Mouse (Mus musculus): ENCODE measurements at regions not wholly inside any gene's neighbourhood (a gene's known extent, or its start where the extent isn't known, plus 50 kb on each side); places are given as distances from the start of the nearest gene placed in this dataset.
"Not testable (repeated sequence)": the region's sequence is repeated elsewhere in the genome, so short reads cannot be mapped to it uniquely, and the experiment has no call there.

GRCm38 (mm10) chr9:41451738-41452137 is 290.2 kb upstream of the Ubash3b start:
- no peak for DNase-seq (ENCODE audit: low read depth, low spot score)

DNA sequence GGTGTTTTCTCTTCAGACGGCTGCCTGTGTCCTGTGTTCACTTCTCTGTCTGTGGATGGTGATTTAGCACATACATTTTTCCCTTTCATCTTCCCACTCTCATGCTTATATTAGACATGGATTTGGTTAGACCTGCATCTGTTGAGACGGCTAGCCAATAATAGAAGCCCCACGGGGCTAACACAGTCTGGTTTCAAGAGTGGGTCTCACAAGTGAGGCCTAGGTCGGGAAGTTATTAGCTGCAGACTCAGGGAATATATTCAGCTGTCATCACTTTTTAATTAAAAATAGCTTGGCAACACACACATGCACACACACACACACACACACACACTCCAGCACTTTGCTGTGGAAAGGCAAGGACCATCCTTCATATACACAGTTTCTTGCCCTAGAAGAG is 287.7 kb upstream of the Ubash3b start:
- no peak for DNase-seq (ENCODE audit: low read depth, low spot score)

DNA sequence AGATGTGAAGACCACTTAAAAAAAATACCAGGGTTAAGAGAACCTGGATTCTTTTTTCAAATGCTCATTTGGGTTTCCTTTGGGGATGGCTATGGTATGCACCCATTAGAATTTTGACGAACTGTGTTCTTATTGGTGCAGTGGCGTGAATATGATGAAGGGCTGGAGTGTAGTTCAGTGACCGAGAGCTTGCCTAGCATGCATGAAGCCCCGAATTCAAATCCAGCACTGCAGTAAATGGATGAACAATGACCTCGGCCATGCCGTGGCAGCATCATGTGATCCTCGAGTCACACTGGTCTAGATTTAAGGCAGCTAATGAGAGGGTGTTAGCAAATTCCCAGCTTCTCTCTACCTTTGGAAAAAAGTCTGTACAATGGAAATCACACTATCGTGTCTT is 286.4 kb upstream of the Ubash3b start:
- DNase-seq (ENCODE audit: low read depth, low spot score): no peak

DNA sequence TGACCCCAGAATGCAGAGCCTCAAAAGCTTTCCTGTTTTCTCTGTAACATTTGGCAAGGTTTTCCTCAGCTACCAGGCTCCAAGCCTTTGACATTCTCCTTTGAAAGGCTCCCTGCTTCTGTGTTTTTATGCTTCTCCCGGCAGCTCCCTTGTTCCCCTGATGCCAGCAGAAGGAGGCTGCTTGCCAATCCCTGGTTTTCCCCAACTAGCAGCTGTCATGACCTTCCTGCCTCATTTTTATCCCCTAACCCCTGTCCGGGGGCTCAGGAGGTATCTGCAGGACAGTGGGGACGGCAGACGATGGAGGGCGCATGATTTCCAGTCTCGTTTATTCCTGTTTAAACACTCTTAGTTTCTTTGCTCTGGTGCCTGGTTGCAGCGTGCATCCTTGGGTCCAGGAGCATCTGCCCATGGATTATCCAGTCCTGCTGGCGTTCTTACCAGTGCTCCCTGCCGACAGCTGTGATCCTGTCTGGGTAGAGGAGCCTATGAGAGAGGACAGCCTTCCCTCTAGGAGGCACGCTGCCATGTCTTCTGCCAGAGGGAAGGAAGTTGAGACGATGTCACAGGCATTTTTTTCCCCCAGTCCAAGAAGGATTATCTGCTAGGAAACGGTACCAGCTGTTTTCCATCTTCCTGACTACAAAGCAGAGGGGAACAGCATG is 285.8 kb upstream of the Ubash3b start:
- no peak for DNase-seq (ENCODE audit: low read depth, low spot score)

GRCm38 (mm10) chr9:41446431-41447203 is 285.1 kb upstream of the Ubash3b start:
- DNase-seq (ENCODE audit: low read depth, low spot score): no peak

GRCm38 (mm10) chr9:41442418-41442817 is 280.9 kb upstream of the Ubash3b start:
- no peak for DNase-seq (ENCODE audit: low read depth, low spot score)

DNA sequence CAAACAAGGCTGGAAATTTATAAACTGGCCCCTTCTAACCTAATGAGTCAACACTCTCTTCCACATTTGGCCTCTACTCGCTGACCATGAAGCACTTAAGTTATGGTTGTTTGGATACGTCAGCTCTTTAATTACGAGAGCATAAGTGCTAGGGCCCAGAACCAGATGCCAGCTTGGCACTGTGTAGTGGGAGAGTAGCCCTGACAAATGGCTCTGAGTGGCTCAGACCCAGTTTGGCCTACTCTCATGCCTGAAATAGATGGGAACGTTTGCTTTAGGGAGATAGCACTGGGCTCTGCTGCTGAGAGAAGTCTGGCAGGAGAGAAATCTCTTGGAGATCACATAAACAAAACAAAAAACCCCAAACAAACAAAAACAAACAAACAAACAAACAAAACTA is 278.5 kb upstream of the Ubash3b start:
- DNase-seq (ENCODE audit: low read depth, low spot score): no peak

GRCm38 (mm10) chr9:41438141-41438540 is 276.6 kb upstream of the Ubash3b start:
- DNase-seq (ENCODE audit: low read depth, low spot score): no peak

DNA sequence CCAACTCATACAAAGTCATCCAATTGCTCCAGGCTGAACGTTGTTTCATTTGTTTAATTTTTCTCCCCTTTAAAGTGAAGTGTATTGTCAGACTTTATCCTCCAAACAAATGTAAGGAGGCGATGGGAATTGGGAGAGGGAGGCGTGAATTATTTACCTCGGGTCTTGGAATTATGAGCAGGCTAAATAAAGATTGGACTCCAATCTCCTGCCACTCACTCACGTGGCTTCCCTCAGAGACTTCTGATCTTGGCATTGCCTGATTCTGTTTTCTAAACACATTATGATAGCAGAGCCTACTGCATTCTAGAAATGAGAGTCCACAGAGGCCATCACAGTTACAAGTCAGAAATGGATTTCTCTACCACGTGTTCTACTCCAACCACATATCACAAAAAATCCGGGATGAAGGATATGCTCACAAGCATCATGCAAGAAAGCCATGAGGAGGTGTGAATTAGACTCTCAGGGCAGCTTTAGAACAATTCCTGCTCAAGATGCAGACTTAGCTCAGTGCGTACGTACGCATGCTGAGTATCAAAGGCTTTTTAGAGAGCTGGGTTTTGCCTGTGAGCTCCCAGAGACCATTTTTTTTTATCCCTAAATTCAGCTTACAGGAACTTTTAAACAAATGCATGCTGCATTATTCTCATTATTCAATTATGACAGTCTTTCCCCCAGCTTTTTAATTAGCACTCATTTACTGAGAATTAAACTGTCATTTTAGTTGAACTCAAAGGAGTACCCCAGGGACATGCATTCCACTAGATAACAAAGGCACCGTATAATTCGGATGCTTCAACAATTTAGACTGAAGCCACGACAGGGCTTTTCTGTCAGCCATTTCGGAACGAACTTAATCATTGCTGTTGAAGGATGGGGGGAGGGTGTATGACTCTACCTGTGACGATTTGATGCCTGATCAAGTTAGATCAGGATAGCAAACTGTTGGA is 269.2 kb upstream of the Ubash3b start:
- no peak for DNase-seq (ENCODE audit: low read depth, low spot score)

DNA sequence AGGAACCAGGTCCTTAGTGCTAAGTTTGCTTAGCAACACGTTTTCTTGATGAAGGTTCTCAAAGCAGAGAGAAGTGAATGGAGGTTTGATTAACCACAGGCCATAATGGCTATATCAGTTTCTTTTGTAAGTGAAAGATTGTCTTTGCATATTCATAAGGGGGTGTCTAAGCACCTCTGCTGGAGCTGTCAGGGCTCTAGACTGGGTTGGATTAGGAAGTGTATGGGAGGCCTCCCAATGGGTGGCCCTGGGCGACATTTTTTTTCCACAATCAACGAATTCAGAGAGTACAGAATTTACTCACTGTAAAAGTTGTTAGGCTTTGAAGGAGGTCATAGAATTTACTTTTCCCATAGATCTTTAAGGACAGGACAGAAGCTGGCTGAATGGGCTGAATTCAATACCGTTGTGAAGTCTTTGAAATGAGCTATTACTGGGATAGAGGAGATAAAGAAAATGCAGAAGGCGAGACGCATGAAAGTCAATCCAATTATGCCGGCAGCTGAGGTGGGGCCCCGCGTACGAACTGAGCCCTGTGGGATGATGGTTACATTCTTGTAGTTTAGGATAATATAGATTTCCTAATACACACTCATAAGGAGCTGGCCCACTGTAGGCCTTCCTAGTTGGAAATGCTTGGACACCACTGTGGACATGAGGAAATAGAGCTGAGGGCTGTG is 268.4 kb upstream of the Ubash3b start:
- no peak for DNase-seq (ENCODE audit: low read depth, low spot score)

DNA sequence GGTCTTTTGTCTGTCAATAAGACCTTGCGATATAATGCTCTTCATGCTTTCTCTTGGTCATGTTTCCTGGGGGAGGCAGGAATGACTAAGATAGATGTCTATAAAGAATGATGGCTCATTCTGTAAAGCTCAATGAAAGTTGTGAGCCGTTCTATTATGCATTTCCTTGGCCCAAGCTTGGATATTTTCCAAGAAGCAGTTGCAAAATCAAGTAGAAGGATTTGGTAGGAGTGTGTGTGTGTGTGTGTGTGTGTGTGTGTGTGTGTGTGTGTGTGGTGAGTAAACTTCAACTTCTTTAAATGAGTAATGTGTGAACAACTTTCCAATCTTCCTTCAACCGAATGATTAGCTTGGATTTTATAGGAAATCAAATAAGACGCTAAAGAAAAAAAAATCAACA is 267.7 kb upstream of the Ubash3b start:
- DNase-seq (ENCODE audit: low read depth, low spot score): no peak

- DNase-seq (ENCODE audit: low read depth, low spot score): no peak
These were observed 265.2 kb upstream of the Ubash3b start for GRCm38 (mm10) chr9:41426698-41427097.

DNA sequence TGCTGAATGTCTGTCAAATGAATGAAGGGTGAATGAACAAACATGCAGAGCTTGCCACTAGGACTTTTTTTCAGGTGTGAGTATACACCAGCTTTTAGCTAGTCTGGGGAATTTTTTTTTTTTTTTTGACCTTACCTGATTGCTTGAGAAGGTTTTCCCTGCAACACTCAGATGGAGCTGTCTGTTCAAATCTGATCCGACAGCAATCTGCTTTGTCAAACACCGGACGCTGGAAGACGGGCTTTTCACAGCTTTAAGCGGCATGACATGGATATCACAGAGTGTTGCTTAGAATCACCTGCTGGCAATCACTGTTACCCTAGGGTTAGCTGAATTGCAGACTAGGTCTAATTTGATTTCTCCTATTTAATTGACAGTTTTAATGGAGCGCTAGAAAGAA is 263.7 kb upstream of the Ubash3b start:
- DNase-seq (ENCODE audit: low read depth, low spot score): no peak

GRCm38 (mm10) chr9:41413791-41414190 is 252.3 kb upstream of the Ubash3b start:
- DNase-seq (ENCODE audit: low read depth, low spot score): no peak

GRCm38 (mm10) chr9:41413091-41413490 is 251.6 kb upstream of the Ubash3b start:
- not testable (repeated sequence) for DNase-seq (ENCODE audit: low read depth, low spot score)

DNA sequence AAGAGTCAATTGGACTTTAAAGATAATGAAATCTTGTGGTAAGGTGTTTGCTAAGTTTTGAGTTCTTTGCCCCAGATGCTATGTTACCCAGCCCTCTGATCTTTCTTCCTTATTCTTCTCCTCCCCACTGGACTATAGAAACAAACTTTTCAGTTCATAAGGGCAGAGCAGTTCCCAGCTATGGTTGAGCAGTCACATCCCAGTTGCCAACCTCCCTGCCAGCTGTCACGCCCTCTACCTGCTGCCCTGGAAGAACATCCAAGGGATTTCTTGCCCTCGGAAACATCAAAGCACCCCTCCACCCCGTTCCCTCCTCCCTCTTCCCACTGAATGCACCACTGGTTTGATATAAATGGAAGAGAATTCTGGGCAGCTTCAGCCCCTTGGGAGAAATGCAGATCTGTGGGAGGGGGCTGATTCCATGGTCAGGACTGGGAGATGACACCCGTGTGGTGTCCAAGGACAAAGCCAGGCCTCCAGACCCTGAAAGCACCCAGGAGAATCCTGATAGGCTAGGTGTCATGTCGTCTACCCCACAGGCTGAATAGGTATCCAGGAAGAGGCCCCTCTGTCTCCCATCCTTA is 250.8 kb upstream of the Ubash3b start:
- no peak for DNase-seq (ENCODE audit: low read depth, low spot score)

GRCm38 (mm10) chr9:41408301-41408700 is 246.8 kb upstream of the Ubash3b start:
- DNase-seq (ENCODE audit: low read depth, low spot score): no peak

DNA sequence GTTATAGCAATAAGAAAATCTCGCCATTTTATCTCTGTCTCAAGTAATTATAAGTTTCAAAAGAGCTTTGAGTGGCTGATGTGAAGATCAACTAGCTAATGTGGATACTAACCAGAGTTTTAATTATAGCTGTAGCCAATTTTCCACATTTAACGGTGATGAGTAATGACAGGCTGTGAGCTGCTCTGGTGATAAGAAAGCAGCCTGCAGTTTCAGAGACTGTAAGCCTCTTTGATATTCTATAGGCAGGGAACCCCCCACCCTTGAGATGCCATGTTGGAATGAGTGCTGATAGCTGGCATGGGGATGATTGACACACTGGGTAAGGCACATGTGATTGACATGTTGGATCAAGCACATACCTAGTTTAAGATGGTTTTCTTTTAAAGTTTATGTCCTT is 245.6 kb upstream of the Ubash3b start:
- no peak for DNase-seq (ENCODE audit: low read depth, low spot score)

DNA sequence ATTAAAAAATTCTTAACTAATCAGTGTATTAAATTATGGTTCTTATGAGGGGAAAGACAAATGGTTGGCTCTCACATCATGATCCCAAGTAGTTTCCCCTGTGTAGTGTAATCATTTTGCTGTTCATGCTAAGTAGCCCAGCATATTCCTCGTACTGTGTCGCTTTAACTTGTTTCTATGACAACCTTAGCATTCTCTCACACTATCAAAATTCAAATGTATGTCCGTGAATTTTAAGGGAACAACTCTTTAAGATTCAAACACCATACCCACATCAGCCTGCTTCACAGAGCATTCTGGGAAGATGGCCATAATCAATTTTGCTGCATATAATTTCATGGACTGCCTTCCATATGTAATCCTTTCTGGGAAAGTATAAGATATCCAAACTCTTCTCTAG is 241.4 kb upstream of the Ubash3b start:
- no peak for DNase-seq (ENCODE audit: low read depth, low spot score)

DNA sequence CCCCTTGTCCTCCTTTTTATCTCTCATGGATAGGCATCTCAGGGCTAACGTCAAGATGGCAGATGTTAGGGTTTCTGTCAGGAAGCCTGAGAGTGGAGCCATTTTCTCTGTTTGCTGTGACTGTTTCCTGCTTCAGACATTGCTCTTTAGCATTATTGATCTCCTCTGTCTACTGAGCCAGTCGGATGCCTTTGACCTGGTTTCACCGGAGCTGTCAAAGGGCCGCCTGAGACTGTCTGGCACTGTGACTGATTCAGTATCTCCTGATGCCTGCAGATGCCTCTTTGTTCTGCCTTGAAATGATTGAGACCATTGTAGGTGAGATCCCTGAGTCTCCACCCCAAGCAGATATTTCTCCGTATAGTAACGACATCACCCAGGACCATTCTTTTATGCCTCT is 239.5 kb upstream of the Ubash3b start:
- no peak for DNase-seq (ENCODE audit: low read depth, low spot score)

GRCm38 (mm10) chr9:41395471-41395870 is 234.0 kb upstream of the Ubash3b start:
- DNase-seq (ENCODE audit: low read depth, low spot score): no peak
